Mouse (Mus musculus): ENCODE measurements around the gene Ahctf1. TPM values are rescaled to one million over a fixed set of nuclear protein-coding genes. Genes with fewer than 3 reads are reported as not detected.
"Not testable (repeated sequence)": the region's sequence is repeated elsewhere in the genome, so short reads cannot be mapped to it uniquely, and the experiment has no call there.

Ahctf1 gene
- total RNA-seq, 1 experiment from 2014 or later, result 126 TPM

- no peak for ATAC-seq (replicated peaks; ENCODE audit: low read depth, poor library complexity, severe bottlenecking)
Observed at GRCm38 (mm10) chr1:179722811-179723469, 80.5 kb downstream of the Ahctf1 start.

- ATAC-seq (replicated peaks; ENCODE audit: low read depth, poor library complexity, severe bottlenecking), result 0 out of 2 replicates have a peak, but pooled peaks have one; percentile 32
Observed at GRCm38 (mm10) chr1:179715786-179716185, 87.7 kb downstream of the Ahctf1 start.

GRCm38 (mm10) chr1:179715289-179715688 is 88.2 kb downstream of the Ahctf1 start:
- not testable (repeated sequence) for ATAC-seq (replicated peaks; ENCODE audit: low read depth, poor library complexity, severe bottlenecking)

- no peak for ATAC-seq (replicated peaks; ENCODE audit: low read depth, poor library complexity, severe bottlenecking)
Observed at GRCm38 (mm10) chr1:179713367-179713766, 90.1 kb downstream of the Ahctf1 start.

GRCm38 (mm10) chr1:179712658-179713057 is 90.8 kb downstream of the Ahctf1 start:
- no peak for ATAC-seq (replicated peaks; ENCODE audit: low read depth, poor library complexity, severe bottlenecking)

- peak; percentile 47; the same call in 1 of the 2 replicates for ATAC-seq (replicated peaks; ENCODE audit: low read depth, poor library complexity, severe bottlenecking)
Observed at GRCm38 (mm10) chr1:179710739-179711138, 92.7 kb downstream of the Ahctf1 start.

- peak; percentile 63; the same call in 1 of the 2 replicates for ATAC-seq (replicated peaks; ENCODE audit: low read depth, poor library complexity, severe bottlenecking)
Observed at GRCm38 (mm10) chr1:179709390-179709789, 94.1 kb downstream of the Ahctf1 start.

GRCm38 (mm10) chr1:179705154-179705553 is 98.3 kb downstream of the Ahctf1 start:
- ATAC-seq (replicated peaks; ENCODE audit: low read depth, poor library complexity, severe bottlenecking), result no peak

- peak; percentile 82 for ATAC-seq (replicated peaks; ENCODE audit: low read depth, poor library complexity, severe bottlenecking)
Observed at GRCm38 (mm10) chr1:179704150-179704549, 99.3 kb downstream of the Ahctf1 start.

Other genes with a start within 250 kb of the Ahctf1 start
- 29.9 and 38.1 TPM in 2 replicates for gene Sccpdh, start 135.5 kb downstream of the Ahctf1 start, total RNA-seq (2017)
- gene Kif28, start 58.4 kb downstream of the Ahctf1 start, total RNA-seq (2017), result not detected in 2 replicates
- not detected in 2 replicates for gene Gm10518, start 304 bp downstream of the Ahctf1 start, total RNA-seq (2017)
- 22.6 and 31.5 TPM in 2 replicates for gene Cdc42bpa, start 156.8 kb upstream of the Ahctf1 start, total RNA-seq (2017)

All from common myeloid progenitor, adult 5-6 weeks (primary cell).